In the genomic region with DNA sequence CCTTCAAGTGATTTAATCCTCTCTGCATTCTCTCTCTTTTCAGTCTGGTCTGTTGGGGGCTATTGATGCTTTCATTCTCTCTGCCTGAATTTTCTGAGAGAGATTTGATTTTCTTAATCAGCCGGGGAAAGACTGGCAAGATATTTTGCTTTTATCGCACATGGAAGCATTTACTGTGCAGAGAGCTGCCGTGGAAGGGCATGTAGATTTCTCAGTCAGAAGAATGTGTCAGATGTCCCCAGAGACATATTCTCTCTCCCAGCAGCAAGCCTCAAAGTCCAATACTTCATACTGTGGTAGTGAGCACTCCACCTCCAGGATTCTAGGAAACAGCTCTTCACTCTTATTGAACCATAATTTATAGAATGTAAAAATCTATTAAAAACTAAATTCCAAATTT, we compare ENCODE assay signal across 21 mouse cellular contexts.
DNase-seq lines count a peak whose midpoint lies in the region; ATAC-seq and TF ChIP-seq lines count a peak whose summit lies in the region.
"Had no signal": no experiment of that assay in that cellular context is flagged by ENCODE, and none has a peak within 500 bp of the region (broad histone marks: within the 10 kb centered on the region; RNA-seq: fewer than 3 reads in every experiment).

No protein-coding gene starts in this region.

- 32% methylated on average over 3 of the region's 3 CpGs for WGBS in midbrain, embryonic 13.5 days
- 15% methylated on average over 3 of the region's 3 CpGs for WGBS in midbrain, postnatal 0 days
- WGBS in embryonic facial prominence, embryonic 12.5 days = 21% methylated on average over 3 of the region's 3 CpGs

- no peak overlapping the region for H3K4me3 ChIP-seq in midbrain, embryonic 13.5 days (replicated peaks)
- no peak overlapping the region for H3K4me3 ChIP-seq in midbrain, postnatal 0 days (ENCODE audit: low read depth, low read length)
- no peak overlapping the region for H3K4me3 ChIP-seq in embryonic facial prominence, embryonic 12.5 days
- H3K4me3 ChIP-seq: embryonic facial prominence, embryonic 13.5 days; forebrain, embryonic 13.5 days; gastrocnemius, adult 2 months; heart, embryonic 13.5 days; hindbrain, embryonic 12.5 days had no signal

- H3K9me3 ChIP-seq in midbrain, embryonic 13.5 days = no peaks in the 10 kb centered on the region
- no peaks in the 10 kb centered on the region for H3K9me3 ChIP-seq in midbrain, postnatal 0 days (ENCODE audit: low read length)
- no peaks in the 10 kb centered on the region for H3K9me3 ChIP-seq in embryonic facial prominence, embryonic 12.5 days
- H3K9me3 ChIP-seq: embryonic facial prominence, embryonic 13.5 days; forebrain, embryonic 13.5 days; heart, embryonic 13.5 days; hindbrain, embryonic 12.5 days had no signal

- no peaks in the 10 kb centered on the region for H3K27me3 ChIP-seq in midbrain, embryonic 13.5 days
- no peaks in the 10 kb centered on the region for H3K27me3 ChIP-seq in midbrain, postnatal 0 days (ENCODE audit: insufficient read depth, low read length)
- no peaks in the 10 kb centered on the region for H3K27me3 ChIP-seq in embryonic facial prominence, embryonic 12.5 days
- H3K27me3 ChIP-seq: CH12.LX; embryonic facial prominence, embryonic 13.5 days; forebrain, embryonic 13.5 days; heart, embryonic 13.5 days; hindbrain, embryonic 12.5 days had no signal

- peak overlapping the region; percentile 9; the same call in 1 of the 2 replicates for H3K27ac ChIP-seq in midbrain, embryonic 13.5 days
- no peak overlapping the region for H3K27ac ChIP-seq in midbrain, postnatal 0 days (ENCODE audit: low read depth, low read length)
- peak overlapping the region; percentile 47; the same call in 1 of the 2 replicates for H3K27ac ChIP-seq in embryonic facial prominence, embryonic 12.5 days
- H3K27ac ChIP-seq: embryonic facial prominence, embryonic 13.5 days; forebrain, embryonic 13.5 days; gastrocnemius, adult 2 months; heart, embryonic 13.5 days; hindbrain, embryonic 12.5 days had no signal

- H3K4me2 ChIP-seq in midbrain, embryonic 13.5 days (replicated peaks) = no peak overlapping the region
- H3K4me2 ChIP-seq in midbrain, postnatal 0 days (ENCODE audit: low read depth, low read length, poor library complexity, severe bottlenecking) = no peak overlapping the region
- H3K4me2 ChIP-seq in embryonic facial prominence, embryonic 12.5 days (replicated peaks) = no peak overlapping the region
- H3K4me2 ChIP-seq: embryonic facial prominence, embryonic 13.5 days; forebrain, embryonic 13.5 days; heart, embryonic 13.5 days; hindbrain, embryonic 12.5 days had no signal

- no peaks in the 10 kb centered on the region; the same call in 1 of the 2 replicates for H3K4me1 ChIP-seq in midbrain, embryonic 13.5 days (replicated peaks)
- peaks cover 5% of the 10 kb centered on the region; the same call in 1 of the 2 replicates for H3K4me1 ChIP-seq in midbrain, postnatal 0 days (ENCODE audit: insufficient read depth, low read length)
- H3K4me1 ChIP-seq in embryonic facial prominence, embryonic 12.5 days = peaks cover 6% of the 10 kb centered on the region; the same call in 1 of the 2 replicates
- H3K4me1 ChIP-seq: forebrain, embryonic 13.5 days; heart, embryonic 13.5 days; hindbrain, embryonic 12.5 days had no signal

- TF ChIP-seq CTCF in midbrain, postnatal 0 days (IDR thresholded peaks at IDR 0.05) = no peak

- no peaks in the 10 kb centered on the region for H3K36me3 ChIP-seq in midbrain, embryonic 13.5 days
- H3K36me3 ChIP-seq in midbrain, postnatal 0 days (ENCODE audit: insufficient read depth, low read length) = no peaks in the 10 kb centered on the region
- no peaks in the 10 kb centered on the region for H3K36me3 ChIP-seq in embryonic facial prominence, embryonic 12.5 days
- H3K36me3 ChIP-seq: embryonic facial prominence, embryonic 13.5 days; heart, embryonic 13.5 days; hindbrain, embryonic 12.5 days had no signal

- peak; percentile 33 for DNase-seq in heart, adult 11 months
- no peak for DNase-seq in heart, postnatal 4 days
- no peak for DNase-seq in midbrain, postnatal 0 days (ENCODE audit: low spot score)
- DNase-seq in kidney, adult 11 months = no peak
- DNase-seq in ovary, adult 18-20 months (ENCODE audit: low spot score) = no peak
- DNase-seq: adrenal gland, adult 2 months; adrenal gland, postnatal 25 days; cerebellum, adult 2 months; cerebellum, postnatal 10 days; forebrain, postnatal 0 days; gastrocnemius, adult 2 months; gastrocnemius, postnatal 25 days; heart, postnatal 36 days had no signal

- H3K9ac ChIP-seq in midbrain, embryonic 13.5 days (replicated peaks) = no peak overlapping the region
- no peak overlapping the region for H3K9ac ChIP-seq in midbrain, postnatal 0 days (replicated peaks; ENCODE audit: low read length, poor library complexity, severe bottlenecking)
- no peak overlapping the region for H3K9ac ChIP-seq in embryonic facial prominence, embryonic 12.5 days
- H3K9ac ChIP-seq: embryonic facial prominence, embryonic 13.5 days; forebrain, embryonic 13.5 days; forebrain, postnatal 0 days; heart, embryonic 13.5 days; hindbrain, embryonic 12.5 days had no signal

- ATAC-seq in midbrain, embryonic 13.5 days = no peak
- ATAC-seq in midbrain, postnatal 0 days (ENCODE audit: low FRiP score) = no peak
- no peak for ATAC-seq in embryonic facial prominence, embryonic 12.5 days (ENCODE audit: insufficient number of reproducible peaks, insufficient read depth, low FRiP score, low TSS enrichment)
- ATAC-seq: forebrain, embryonic 13.5 days; forebrain, postnatal 0 days; inflammation-experienced regulatory T-cells, adult 6 months had no signal
